ENCODE assay signal across 8 mouse cellular contexts in genomic region chr2:162660231-162660940, GRCm38 (mm10). TPM values are rescaled to one million over a fixed set of nuclear protein-coding genes. Genes with fewer than 3 reads are reported as not detected.
DNase-seq lines count a peak whose midpoint lies in the region; ATAC-seq and TF ChIP-seq lines count a peak whose summit lies in the region.

No protein-coding gene starts in this region.

- peak overlapping the region; percentile 44 for H3K9ac ChIP-seq in lung, embryonic 14.5 days
- H3K9ac ChIP-seq in hindbrain, embryonic 12.5 days: peak overlapping the region; percentile 76
- H3K9ac ChIP-seq in liver, postnatal 0 days (replicated peaks): no peak overlapping the region
- H3K9ac ChIP-seq in stomach, embryonic 15.5 days: no peak overlapping the region

- no peak for TF ChIP-seq CTCF in lung, embryonic 14.5 days (IDR thresholded peaks at IDR 0.05; ENCODE audit: low read depth)
- TF ChIP-seq CTCF in liver, postnatal 0 days (IDR thresholded peaks at IDR 0.05; ENCODE audit: low read depth): no peak

- DNase-seq in adrenal gland, postnatal 10 days: peak; percentile 10
- no peak for DNase-seq in adrenal gland, postnatal 36 days
- DNase-seq in lung, embryonic 14.5 days: no peak
- no peak for DNase-seq in lung, postnatal 36 days
- peak; percentile 17 for DNase-seq in liver, postnatal 0 days

- H3K9me3 ChIP-seq in lung, embryonic 14.5 days (ENCODE audit: low read depth, low read length): no peaks in the 10 kb centered on the region
- no peaks in the 10 kb centered on the region for H3K9me3 ChIP-seq in hindbrain, embryonic 12.5 days (replicated peaks)
- H3K9me3 ChIP-seq in liver, postnatal 0 days (ENCODE audit: low read length): no peaks in the 10 kb centered on the region
- H3K9me3 ChIP-seq in stomach, embryonic 15.5 days: no peaks in the 10 kb centered on the region

- peak overlapping the region; percentile 88 for H3K4me2 ChIP-seq in lung, embryonic 14.5 days
- H3K4me2 ChIP-seq in hindbrain, embryonic 12.5 days (replicated peaks): peak overlapping the region; percentile 96
- peak overlapping the region; percentile 50 for H3K4me2 ChIP-seq in liver, postnatal 0 days (ENCODE audit: low read depth, low read length)
- H3K4me2 ChIP-seq in stomach, embryonic 15.5 days: peak overlapping the region; percentile 96

- H3K27me3 ChIP-seq in lung, embryonic 14.5 days (ENCODE audit: insufficient read depth, low read length): peaks cover 56% of the 10 kb centered on the region
- peaks cover 46% of the 10 kb centered on the region for H3K27me3 ChIP-seq in hindbrain, embryonic 12.5 days
- H3K27me3 ChIP-seq in liver, postnatal 0 days (ENCODE audit: insufficient read depth, low read length): peaks cover 31% of the 10 kb centered on the region
- H3K27me3 ChIP-seq in stomach, embryonic 15.5 days (replicated peaks): peaks cover 47% of the 10 kb centered on the region

- no peak for TF ChIP-seq EP300 in liver, postnatal 0 days (IDR thresholded peaks at IDR 0.05; ENCODE audit: low read depth)

- H3K27ac ChIP-seq in lung, embryonic 14.5 days (ENCODE audit: low read depth): no peak overlapping the region
- H3K27ac ChIP-seq in hindbrain, embryonic 12.5 days: no peak overlapping the region
- H3K27ac ChIP-seq in liver, postnatal 0 days (ENCODE audit: low read depth): no peak overlapping the region
- no peak overlapping the region for H3K27ac ChIP-seq in stomach, embryonic 15.5 days

- peak; percentile 36; the same call in 1 of the 2 replicates for ATAC-seq in lung, embryonic 14.5 days (ENCODE audit: insufficient read depth)
- peak; percentile 49; the same call in 1 of the 2 replicates for ATAC-seq in hindbrain, embryonic 12.5 days (ENCODE audit: low FRiP score)
- no peak for ATAC-seq in liver, postnatal 0 days
- ATAC-seq in stomach, embryonic 15.5 days (ENCODE audit: insufficient read depth, low FRiP score, low read depth): peak; percentile 21; the same call in 1 of the 2 replicates
- ATAC-seq in CD4-positive, CD25-positive, alpha-beta regulatory T cell, adult 4 months: no peak

- H3K4me1 ChIP-seq in lung, embryonic 14.5 days (ENCODE audit: insufficient read depth): 0 out of 2 replicates have a peak, but pooled peaks cover 2% of the 10 kb centered on the region
- H3K4me1 ChIP-seq in hindbrain, embryonic 12.5 days: peaks cover 22% of the 10 kb centered on the region
- H3K4me1 ChIP-seq in liver, postnatal 0 days (ENCODE audit: insufficient read depth): no peaks in the 10 kb centered on the region
- H3K4me1 ChIP-seq in stomach, embryonic 15.5 days: peaks cover 20% of the 10 kb centered on the region

- H3K36me3 ChIP-seq in lung, embryonic 14.5 days (ENCODE audit: insufficient read depth): no peaks in the 10 kb centered on the region
- no peaks in the 10 kb centered on the region for H3K36me3 ChIP-seq in hindbrain, embryonic 12.5 days
- no peaks in the 10 kb centered on the region for H3K36me3 ChIP-seq in liver, postnatal 0 days (replicated peaks; ENCODE audit: insufficient read depth, low read length)
- no peaks in the 10 kb centered on the region for H3K36me3 ChIP-seq in stomach, embryonic 15.5 days

- peak overlapping the region; percentile 48 for H3K4me3 ChIP-seq in lung, embryonic 14.5 days (ENCODE audit: low read depth, low read length)
- peak overlapping the region; percentile 62 for H3K4me3 ChIP-seq in hindbrain, embryonic 12.5 days
- H3K4me3 ChIP-seq in liver, postnatal 0 days (ENCODE audit: low read depth, low read length): peak overlapping the region; percentile 29
- H3K4me3 ChIP-seq in stomach, embryonic 15.5 days (replicated peaks): peak overlapping the region; percentile 44

- under 1% methylated on average over 57 of the region's 57 CpGs for WGBS in lung, embryonic 14.5 days
- WGBS in hindbrain, embryonic 12.5 days: under 1% methylated on average over 51 of the region's 57 CpGs
- 4% methylated on average over 49 of the region's 57 CpGs for WGBS in liver, postnatal 0 days (ENCODE audit: insufficient replicate concordance)
- under 1% methylated on average over 50 of the region's 57 CpGs for WGBS in stomach, embryonic 15.5 days

RNA-seq across cellular contexts. Expression of gene Ptprt, which starts 0.6 kb away (rescaled TPM):
- total RNA-seq in adrenal gland, postnatal 10 days (2021): 1 to 10 TPM in 1 of 2 experiments, under 1 TPM in 1; 0.99 to 1.4 TPM
- total RNA-seq in adrenal gland, postnatal 36 days (2021): under 1 TPM; 0.07 to 0.16 TPM
- 1.7 and 3.4 TPM in 2 replicates for polyA plus RNA-seq in lung, embryonic 14.5 days (2014; fragmentation: Nextera tagmentation; extraction: Ambion mirVana)
- 4.2 and 4.5 TPM in 2 replicates for polyA plus RNA-seq in hindbrain, embryonic 12.5 days (2016; fragmentation: Nextera tagmentation; extraction: Ambion mirVana)
- polyA plus RNA-seq in liver, postnatal 0 days (2015; fragmentation: Nextera tagmentation; extraction: Ambion mirVana): 0.33 and 0.79 TPM in 2 replicates
- 0.44 and 1.0 TPM in 2 replicates for polyA plus RNA-seq in stomach, embryonic 15.5 days (2015; fragmentation: Nextera tagmentation; extraction: Ambion mirVana)
- not detected for polyA plus RNA-seq in CD4-positive, CD25-positive, alpha-beta regulatory T cell, adult 4 months (2017; shearing (Covaris generic))

Comparison
In these comparisons a context has a peak if more than half of its experiments do, and no peak if none do; other contexts are left out.
1. DNase-seq: peak in adrenal gland, postnatal 10 days (single experiment) and liver, postnatal 0 days (single experiment); none in adrenal gland, postnatal 36 days (0 of 2), lung, embryonic 14.5 days (single experiment) and lung, postnatal 36 days (single experiment).
2. ATAC-seq: peak in lung, embryonic 14.5 days (single experiment), hindbrain, embryonic 12.5 days (single experiment) and stomach, embryonic 15.5 days (single experiment); none in liver, postnatal 0 days (single experiment) and CD4-positive, CD25-positive, alpha-beta regulatory T cell, adult 4 months (single experiment).
3. H3K9ac ChIP-seq: peak in lung, embryonic 14.5 days (single experiment) and hindbrain, embryonic 12.5 days (single experiment); none in liver, postnatal 0 days (single experiment) and stomach, embryonic 15.5 days (single experiment).
4. Peak in every context shown above with its lines, with median percentiles within 50 percentile points of each other: H3K4me2 ChIP-seq and H3K4me3 ChIP-seq.